Mouse (Mus musculus) thymus, adult 2 months (tissue): ENCODE measurements around the gene Arhgap44. TPM values are rescaled to one million over a fixed set of nuclear protein-coding genes. Genes with fewer than 3 reads are reported as not detected.

Experiments used
- DNase-seq: peaks from one replicate; pipeline ENCODE4 v3.0.0; 2021
- H3K27ac ChIP-seq: fragments of 200-500 bp; 2 replicates; pipeline ENCODE4 v1.5.1; 2012; ENCODE audit warnings: low read length, control low read depth; ENCODE audit not compliant: control insufficient read depth, insufficient read depth
- H3K27me3 ChIP-seq: fragments of 200-500 bp; 2 replicates; pipeline ENCODE4 v1.6.1; 2012; ENCODE audit warnings: mild to moderate bottlenecking, low read length, moderate library complexity, mixed read lengths; ENCODE audit not compliant: control insufficient read depth, insufficient read depth
- H3K36me3 ChIP-seq: fragments of 200-500 bp; 2 replicates; pipeline ENCODE4 v1.6.1; 2012; ENCODE audit warnings: mild to moderate bottlenecking, low read length, moderate library complexity; ENCODE audit not compliant: control insufficient read depth, insufficient read depth
- H3K4me1 ChIP-seq: fragments of 200-500 bp; replicated peaks from 2 replicates; pipeline ENCODE4 v1.6.1; 2012; ENCODE audit warnings: low read length; ENCODE audit not compliant: control insufficient read depth, insufficient read depth
- H3K4me3 ChIP-seq: fragments of 200-500 bp; 2 replicates; pipeline ENCODE4 v1.5.1; 2012; ENCODE audit warnings: mild to moderate bottlenecking, low read length, control low read depth, moderate library complexity; ENCODE audit not compliant: control insufficient read depth, insufficient read depth
- CTCF ChIP-seq: fragments of 200-500 bp; IDR thresholded peaks from 2 replicates; pipeline ENCODE4 v1.5.1; 2012; ENCODE audit warnings: mild to moderate bottlenecking, control low read depth, low read length, moderate library complexity, borderline replicate concordance; ENCODE audit not compliant: control insufficient read depth, poor library complexity, insufficient read depth; ENCODE audit errors: extremely low read depth
- POLR2A ChIP-seq: fragments of 200-500 bp; IDR thresholded peaks from 2 replicates; pipeline ENCODE4 v1.6.1; 2012; ENCODE audit warnings: mild to moderate bottlenecking, low read length, control low read depth, moderate library complexity; ENCODE audit not compliant: control insufficient read depth, poor library complexity, insufficient read depth; ENCODE audit errors: extremely low read depth
- WGBS: fragments of 180-500 bp; shearing (Covaris S2); methylation state at CpG from one replicate; pipeline ENCODE4 v1.1.7; 2018; 5-methylcytosine and 5-hydroxymethylcytosine counted together
- polyA plus RNA-seq: library from polyadenylated mRNA; depleted of rRNA; stranded (reverse); fragments of >200 nt; gene quantifications from 2 replicates; pipeline ENCODE4 v1.2.3, GENCODE M21; 2012

The Arhgap44 gene
- polyA plus RNA-seq, 1 experiment = 6.7 TPM

GRCm38 (mm10) chr11:64979489-64979845 lies 183.3 kb downstream of the Arhgap44 start:
- Histone ChIP-seq H3K4me3 (peak overlapping the region; percentile 74), H3K36me3 (peaks cover 7% of the 10 kb centered on the region; the same call in 1 of the 2 replicates), H3K27me3 (no peaks in the 10 kb centered on the region), H3K27ac (no peak overlapping the region), H3K4me1 (peaks cover 6% of the 10 kb centered on the region)
- WGBS = 17% methylated on average over 9 of the region's 9 CpGs
- no peak for DNase-seq
- TF ChIP-seq CTCF = no peak
- TF ChIP-seq POLR2A = no peak

DNA sequence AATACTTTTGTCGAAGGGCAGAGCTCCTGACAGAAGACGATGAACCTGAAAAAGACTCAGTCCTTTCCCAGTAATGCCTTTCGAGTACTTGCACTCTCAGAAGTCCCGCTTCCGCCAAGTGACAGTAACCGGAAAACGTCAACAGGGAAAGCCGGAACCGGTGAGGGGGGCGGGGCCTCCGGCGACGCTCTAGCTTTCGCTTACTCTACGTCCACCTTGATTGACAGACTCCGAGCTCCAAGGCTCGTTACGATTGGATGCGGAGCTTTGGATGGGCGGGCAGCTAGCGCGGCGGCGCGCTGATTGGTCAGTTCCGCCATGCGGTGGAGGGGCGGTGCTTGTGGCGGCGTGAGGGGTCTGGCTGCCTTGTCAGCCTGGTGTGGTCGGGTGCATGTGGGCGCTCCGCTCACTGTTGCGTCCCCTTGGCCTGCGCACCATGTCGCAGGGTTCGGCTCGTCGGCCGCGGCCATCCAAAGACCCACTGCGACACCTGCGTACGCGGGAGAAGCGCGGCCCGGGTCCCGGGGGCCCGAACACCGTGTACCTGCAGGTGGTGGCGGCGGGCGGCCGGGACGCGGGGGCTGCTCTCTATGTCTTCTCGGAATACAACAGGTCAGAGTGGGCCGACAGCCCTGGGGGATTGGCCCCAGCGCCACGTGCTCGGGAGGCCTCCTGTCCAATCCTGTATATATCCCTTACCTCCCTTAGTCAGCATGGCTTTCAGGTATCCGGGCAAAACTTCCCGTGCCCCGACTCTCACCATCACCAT lies 183.9 kb downstream of the Arhgap44 start, which contains the start of gene Elac2:
Elac2 (plus strand) TSS at position 319 of the 769 bp plus-strand sequence.
- H3K4me3 ChIP-seq = peak within 1 kb of the TSS; percentile 74
- peaks cover 3% of the 10 kb centered on the region; the same call in 1 of the 2 replicates for H3K36me3 ChIP-seq

DNA sequence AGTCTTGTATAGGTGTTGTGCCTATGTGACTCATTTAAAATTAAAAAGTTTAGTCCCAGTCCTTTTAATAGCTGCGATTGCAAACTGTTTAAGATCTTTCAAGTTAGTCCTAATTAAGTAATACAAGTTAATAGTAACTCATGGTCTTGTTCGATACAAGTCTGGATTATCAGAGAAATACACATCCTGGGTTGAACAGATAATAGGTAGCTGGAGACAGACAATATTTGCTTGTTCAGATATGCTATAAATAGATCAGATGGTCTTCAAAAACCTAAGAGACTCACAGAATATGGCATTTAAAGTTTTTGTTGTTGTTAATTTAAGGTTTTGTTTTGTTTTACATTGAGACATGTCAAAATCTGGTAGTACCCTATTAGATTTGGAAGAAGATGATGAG lies 190.3 kb downstream of the Arhgap44 start:
- no peak for TF ChIP-seq CTCF
- no peak for TF ChIP-seq POLR2A
- H3K4me1 ChIP-seq = no peaks in the 10 kb centered on the region
- no peak overlapping the region for H3K4me3 ChIP-seq
- 82% methylated on average over 2 of the region's 2 CpGs for WGBS
- no peak overlapping the region for H3K27ac ChIP-seq
- no peak for DNase-seq
- no peaks in the 10 kb centered on the region for H3K36me3 ChIP-seq
- no peaks in the 10 kb centered on the region for H3K27me3 ChIP-seq

More for the DNA sequence above, 183.9 kb downstream of the Arhgap44 start, which contains the start of gene Elac2:
- Histone ChIP-seq H3K27me3 (no peaks in the 10 kb centered on the region), H3K4me1 (peaks cover 6% of the 10 kb centered on the region), H3K27ac (no peak within 1 kb of the TSS)
- TF ChIP-seq POLR2A = peak; percentile 80
- TF ChIP-seq CTCF = 0 out of 2 replicates have a peak, but pooled peaks have one; percentile 37
- DNase-seq = peak; percentile 97
- under 1% methylated on average over 65 of the region's 65 CpGs for WGBS

DNA sequence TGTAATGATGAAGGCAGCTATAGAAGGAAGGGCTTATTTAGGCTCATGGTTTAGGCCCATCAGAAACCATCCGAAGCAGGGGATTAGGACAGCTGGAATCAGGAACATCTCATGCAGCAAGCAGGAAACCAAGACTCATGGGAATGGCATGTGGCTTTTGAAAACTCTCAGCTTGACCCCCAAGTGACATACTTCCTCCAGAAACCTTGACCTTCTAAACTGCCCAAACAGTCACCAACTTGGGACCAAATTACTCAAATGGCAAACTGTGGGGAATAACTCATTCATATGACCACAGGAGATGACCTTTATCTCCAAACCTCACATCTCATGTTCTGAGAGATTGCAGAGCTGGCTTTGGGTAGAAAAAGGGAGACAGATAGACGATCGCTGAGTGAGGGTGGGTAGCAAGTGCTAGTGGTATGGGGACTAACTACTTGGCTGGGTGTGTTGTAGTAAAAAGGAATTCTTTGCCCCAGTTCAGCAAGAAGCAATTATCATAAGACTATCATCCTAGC lies 191.2 kb downstream of the Arhgap44 start:
- H3K4me1 ChIP-seq = no peaks in the 10 kb centered on the region

DNA sequence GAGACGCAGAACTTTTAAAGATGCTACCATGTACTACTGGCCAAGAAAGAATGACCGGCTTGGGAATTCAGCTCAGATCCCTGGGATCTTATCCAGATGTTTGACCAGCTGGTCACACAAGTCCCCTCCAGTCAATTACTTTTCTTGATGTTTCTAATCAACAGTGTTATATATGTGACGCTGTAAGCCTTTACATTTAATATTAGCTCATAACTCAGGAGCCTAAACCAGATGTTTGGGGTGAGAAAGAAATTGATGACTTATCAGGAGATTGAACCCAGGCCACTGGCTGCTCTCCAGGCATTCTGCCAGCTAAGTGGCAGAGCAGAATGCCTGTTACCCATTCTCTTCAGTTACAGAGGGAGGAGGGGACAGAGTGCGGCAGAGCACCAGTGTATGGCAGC lies 193.8 kb downstream of the Arhgap44 start:
- TF ChIP-seq POLR2A (no peak), CTCF (no peak)
- Histone ChIP-seq H3K27me3 (no peaks in the 10 kb centered on the region), H3K4me1 (no peaks in the 10 kb centered on the region), H3K4me3 (no peak overlapping the region), H3K27ac (no peak overlapping the region), H3K36me3 (no peaks in the 10 kb centered on the region)
- 75% methylated on average over 4 of the region's 4 CpGs for WGBS
- no peak for DNase-seq

More for the DNA sequence above, 191.2 kb downstream of the Arhgap44 start:
- no peak for DNase-seq
- Histone ChIP-seq H3K36me3 (no peaks in the 10 kb centered on the region), H3K27ac (no peak overlapping the region), H3K27me3 (no peaks in the 10 kb centered on the region), H3K4me3 (no peak overlapping the region)
- 73% methylated on average over 3 of the region's 3 CpGs for WGBS
- TF ChIP-seq POLR2A (no peak), CTCF (no peak)

- no peaks in the 10 kb centered on the region for H3K4me1 ChIP-seq
- DNase-seq = peak; percentile 11
- no peak overlapping the region for H3K4me3 ChIP-seq
- TF ChIP-seq POLR2A = no peak
- no peak for TF ChIP-seq CTCF
- no peaks in the 10 kb centered on the region for H3K36me3 ChIP-seq
- WGBS = 18% methylated on average over 3 of the region's 3 CpGs
- H3K27ac ChIP-seq = no peak overlapping the region
- no peaks in the 10 kb centered on the region for H3K27me3 ChIP-seq
Observed at GRCm38 (mm10) chr11:64968507-64968906, 194.3 kb downstream of the Arhgap44 start.

- no peak for DNase-seq
- TF ChIP-seq POLR2A = no peak
- no peak for TF ChIP-seq CTCF
- H3K36me3 ChIP-seq = no peaks in the 10 kb centered on the region
- WGBS = 92% methylated on average over 2 of the region's 2 CpGs
- no peak overlapping the region for H3K4me3 ChIP-seq
- H3K27me3 ChIP-seq = no peaks in the 10 kb centered on the region
- no peaks in the 10 kb centered on the region for H3K4me1 ChIP-seq
- H3K27ac ChIP-seq = no peak overlapping the region
Observed at GRCm38 (mm10) chr11:64962629-64963028, 200.1 kb downstream of the Arhgap44 start.
